Mouse (Mus musculus) ES-Bruce4 (cell line): ENCODE results near the gene Fam172a.

Experiments used
- CTCF ChIP-seq: IDR thresholded peaks from one replicate; pipeline ENCODE4 v1.8.1; 2011; ENCODE audit warnings: low read depth, low read length
- POLR2A ChIP-seq: IDR thresholded peaks from one replicate; pipeline ENCODE4 v1.8.1; 2011; ENCODE audit warnings: low read length; ENCODE audit not compliant: insufficient read depth

DNA sequence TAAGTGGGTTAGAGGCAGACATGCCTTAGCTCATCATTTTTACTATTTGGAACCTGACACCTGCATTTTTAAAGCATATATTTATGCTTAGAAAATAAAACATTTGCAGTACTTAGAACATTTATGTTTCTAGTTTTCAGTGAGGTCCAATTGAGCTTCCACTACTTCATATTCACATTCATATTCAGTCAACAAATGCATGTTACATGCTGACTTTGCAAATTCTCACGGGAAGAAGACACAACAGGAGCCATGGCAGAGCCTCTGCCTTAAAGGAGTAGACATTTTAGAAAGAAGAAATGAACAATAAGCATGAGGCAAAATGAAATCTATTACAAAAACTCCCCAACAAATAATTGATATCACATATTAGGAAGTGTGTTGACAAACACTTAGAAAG, 416.9 kb downstream of the Fam172a start:
- TF ChIP-seq CTCF (no peak), POLR2A (no peak)
